Mouse (Mus musculus): ENCODE measurements at regions not wholly inside any gene's neighbourhood (a gene's known extent, or its start where the extent isn't known, plus 50 kb on each side); places are given as distances from the start of the nearest gene placed in this dataset.

- TF ChIP-seq CTCF (IDR thresholded peaks at IDR 0.05; ENCODE audit: low read depth, low read length) = no peak
- no peak for TF ChIP-seq POLR2A (IDR thresholded peaks at IDR 0.05; ENCODE audit: extremely low read depth, insufficient read depth, low read length)
- no peak for DNase-seq (ENCODE audit: extremely low read depth, low read depth, low spot score)
- no peaks in the 10 kb centered on the region; the same call in 1 of the 2 replicates for H3K27me3 ChIP-seq (ENCODE audit: control insufficient read depth, insufficient read depth, low read length)
Observed at GRCm38 (mm10) chr14:61997736-61998135, 294.7 kb upstream of the Rnaseh2b start.

GRCm38 (mm10) chr14:61998259-61998658 lies 294.1 kb upstream of the Rnaseh2b start:
- no peak overlapping the region for H3K27ac ChIP-seq (replicated peaks; ENCODE audit: insufficient read depth, low read depth, low read length)
- no peaks in the 10 kb centered on the region; the same call in 1 of the 2 replicates for H3K27me3 ChIP-seq (ENCODE audit: control insufficient read depth, insufficient read depth, low read length)
- no peak overlapping the region for H3K9ac ChIP-seq (ENCODE audit: low read depth, low read length)
- DNase-seq (ENCODE audit: extremely low read depth, low read depth, low spot score) = no peak
- WGBS = 83% methylated on average over 3 of the region's 3 CpGs
- TF ChIP-seq POLR2A (IDR thresholded peaks at IDR 0.05; ENCODE audit: extremely low read depth, insufficient read depth, low read length) (no peak), CTCF (IDR thresholded peaks at IDR 0.05; ENCODE audit: low read depth, low read length) (no peak)
- no peaks in the 10 kb centered on the region for H3K79me2 ChIP-seq (ENCODE audit: control insufficient read depth, insufficient read depth, low read length)
- no peaks in the 10 kb centered on the region for H3K36me3 ChIP-seq (ENCODE audit: control insufficient read depth, insufficient read depth, low read length)
- H3K4me3 ChIP-seq (ENCODE audit: insufficient read depth, low read depth, low read length) = no peak overlapping the region
- no peaks in the 10 kb centered on the region; the same call in 1 of the 2 replicates for H3K4me1 ChIP-seq (ENCODE audit: control insufficient read depth, insufficient read depth, low read length)

More at GRCm38 (mm10) chr14:61997736-61998135, 294.7 kb upstream of the Rnaseh2b start:
- Histone ChIP-seq H3K9ac (ENCODE audit: low read depth, low read length) (no peak overlapping the region), H3K4me3 (ENCODE audit: insufficient read depth, low read depth, low read length) (no peak overlapping the region), H3K4me1 (ENCODE audit: control insufficient read depth, insufficient read depth, low read length) (no peaks in the 10 kb centered on the region; the same call in 1 of the 2 replicates), H3K27ac (replicated peaks; ENCODE audit: insufficient read depth, low read depth, low read length) (no peak overlapping the region), H3K79me2 (ENCODE audit: control insufficient read depth, insufficient read depth, low read length) (no peaks in the 10 kb centered on the region), H3K36me3 (ENCODE audit: control insufficient read depth, insufficient read depth, low read length) (no peaks in the 10 kb centered on the region)

GRCm38 (mm10) chr14:62001481-62001949 lies 290.9 kb upstream of the Rnaseh2b start:
- Histone ChIP-seq H3K36me3 (ENCODE audit: control insufficient read depth, insufficient read depth, low read length) (no peaks in the 10 kb centered on the region), H3K79me2 (ENCODE audit: control insufficient read depth, insufficient read depth, low read length) (no peaks in the 10 kb centered on the region), H3K27me3 (ENCODE audit: control insufficient read depth, insufficient read depth, low read length) (no peaks in the 10 kb centered on the region; the same call in 1 of the 2 replicates), H3K9ac (ENCODE audit: low read depth, low read length) (no peak overlapping the region), H3K27ac (replicated peaks; ENCODE audit: insufficient read depth, low read depth, low read length) (peak overlapping the region; percentile 24; the same call in 1 of the 2 replicates), H3K4me3 (ENCODE audit: insufficient read depth, low read depth, low read length) (no peak overlapping the region), H3K4me1 (ENCODE audit: control insufficient read depth, insufficient read depth, low read length) (no peaks in the 10 kb centered on the region; the same call in 1 of the 2 replicates)
- WGBS = 55% methylated on average over 7 of the region's 7 CpGs
- TF ChIP-seq POLR2A (IDR thresholded peaks at IDR 0.05; ENCODE audit: extremely low read depth, insufficient read depth, low read length) (no peak), CTCF (IDR thresholded peaks at IDR 0.05; ENCODE audit: low read depth, low read length) (no peak)
- DNase-seq (ENCODE audit: extremely low read depth, low read depth, low spot score) = peak; percentile 9

GRCm38 (mm10) chr14:62002131-62002530 lies 290.3 kb upstream of the Rnaseh2b start:
- no peak for TF ChIP-seq CTCF (IDR thresholded peaks at IDR 0.05; ENCODE audit: low read depth, low read length)
- no peak for TF ChIP-seq POLR2A (IDR thresholded peaks at IDR 0.05; ENCODE audit: extremely low read depth, insufficient read depth, low read length)
- no peaks in the 10 kb centered on the region for H3K79me2 ChIP-seq (ENCODE audit: control insufficient read depth, insufficient read depth, low read length)
- H3K27me3 ChIP-seq (ENCODE audit: control insufficient read depth, insufficient read depth, low read length) = no peaks in the 10 kb centered on the region; the same call in 1 of the 2 replicates
- no peak overlapping the region for H3K27ac ChIP-seq (replicated peaks; ENCODE audit: insufficient read depth, low read depth, low read length)
- no peak for DNase-seq (ENCODE audit: extremely low read depth, low read depth, low spot score)
- no peak overlapping the region for H3K9ac ChIP-seq (ENCODE audit: low read depth, low read length)
- no peak overlapping the region for H3K4me3 ChIP-seq (ENCODE audit: insufficient read depth, low read depth, low read length)
- H3K4me1 ChIP-seq (ENCODE audit: control insufficient read depth, insufficient read depth, low read length) = no peaks in the 10 kb centered on the region; the same call in 1 of the 2 replicates
- WGBS = 74% methylated on average over 5 of the region's 5 CpGs
- no peaks in the 10 kb centered on the region for H3K36me3 ChIP-seq (ENCODE audit: control insufficient read depth, insufficient read depth, low read length)

GRCm38 (mm10) chr14:62003013-62003781 lies 289.2 kb upstream of the Rnaseh2b start:
- no peaks in the 10 kb centered on the region; the same call in 1 of the 2 replicates for H3K27me3 ChIP-seq (ENCODE audit: control insufficient read depth, insufficient read depth, low read length)
- no peak overlapping the region for H3K27ac ChIP-seq (replicated peaks; ENCODE audit: insufficient read depth, low read depth, low read length)
- no peak overlapping the region for H3K4me3 ChIP-seq (ENCODE audit: insufficient read depth, low read depth, low read length)
- H3K79me2 ChIP-seq (ENCODE audit: control insufficient read depth, insufficient read depth, low read length) = no peaks in the 10 kb centered on the region
- no peak for DNase-seq (ENCODE audit: extremely low read depth, low read depth, low spot score)
- WGBS = 79% methylated on average over 16 of the region's 16 CpGs
- no peak overlapping the region for H3K9ac ChIP-seq (ENCODE audit: low read depth, low read length)
- no peaks in the 10 kb centered on the region for H3K36me3 ChIP-seq (ENCODE audit: control insufficient read depth, insufficient read depth, low read length)
- H3K4me1 ChIP-seq (ENCODE audit: control insufficient read depth, insufficient read depth, low read length) = no peaks in the 10 kb centered on the region; the same call in 1 of the 2 replicates
- TF ChIP-seq CTCF (IDR thresholded peaks at IDR 0.05; ENCODE audit: low read depth, low read length) (no peak), POLR2A (IDR thresholded peaks at IDR 0.05; ENCODE audit: extremely low read depth, insufficient read depth, low read length) (no peak)

- no peak for TF ChIP-seq POLR2A (IDR thresholded peaks at IDR 0.05; ENCODE audit: extremely low read depth, insufficient read depth, low read length)
- TF ChIP-seq CTCF (IDR thresholded peaks at IDR 0.05; ENCODE audit: low read depth, low read length) = no peak
- Histone ChIP-seq H3K79me2 (ENCODE audit: control insufficient read depth, insufficient read depth, low read length) (no peaks in the 10 kb centered on the region), H3K4me1 (ENCODE audit: control insufficient read depth, insufficient read depth, low read length) (no peaks in the 10 kb centered on the region; the same call in 1 of the 2 replicates), H3K36me3 (ENCODE audit: control insufficient read depth, insufficient read depth, low read length) (no peaks in the 10 kb centered on the region), H3K9ac (ENCODE audit: low read depth, low read length) (no peak overlapping the region), H3K27me3 (ENCODE audit: control insufficient read depth, insufficient read depth, low read length) (no peaks in the 10 kb centered on the region), H3K4me3 (ENCODE audit: insufficient read depth, low read depth, low read length) (no peak overlapping the region), H3K27ac (replicated peaks; ENCODE audit: insufficient read depth, low read depth, low read length) (no peak overlapping the region)
- no peak for DNase-seq (ENCODE audit: extremely low read depth, low read depth, low spot score)
- 90% methylated on average over 2 of the region's 2 CpGs for WGBS
Observed at GRCm38 (mm10) chr14:62003797-62004196, 288.6 kb upstream of the Rnaseh2b start.

Data from liver, adult 2 months (tissue).